Mouse (Mus musculus): ENCODE measurements at regions not wholly inside any gene's neighbourhood (a gene's known extent, or its start where the extent isn't known, plus 50 kb on each side); places are given as distances from the start of the nearest gene placed in this dataset.

- no peak for TF ChIP-seq POLR2A (IDR thresholded peaks at IDR 0.05; ENCODE audit: extremely low read depth, insufficient read depth, low read length)
- TF ChIP-seq CTCF (IDR thresholded peaks at IDR 0.05; ENCODE audit: low read depth, low read length) = no peak
Observed at GRCm38 (mm10) chr15:46598328-46598727, 6464.2 kb downstream of the 9330182O14Rik start.
